ENCODE assay signal across 11 mouse cellular contexts in genomic region chr14:25138485-25138884, GRCm38 (mm10).
A peak's percentile ranks its signal among the peaks of the same experiment; 100 is the strongest.
DNase-seq lines count a peak whose midpoint lies in the region; ATAC-seq lines count a peak whose summit lies in the region.
"Had no signal": no experiment of that assay in that cellular context is flagged by ENCODE, and none has a peak within 500 bp of the region (broad histone marks: within the 10 kb centered on the region; RNA-seq: fewer than 3 reads in every experiment).

No protein-coding gene starts in this region.

- H3K9me3 ChIP-seq in hindbrain, embryonic 10.5 days, result no peaks in the 10 kb centered on the region
- no peaks in the 10 kb centered on the region for H3K9me3 ChIP-seq in hindbrain, embryonic 16.5 days (ENCODE audit: control insufficient read depth, low read length)

- peaks cover 22% of the 10 kb centered on the region; the same call in 1 of the 2 replicates for H3K4me1 ChIP-seq in hindbrain, embryonic 10.5 days (replicated peaks)
- H3K4me1 ChIP-seq in hindbrain, embryonic 16.5 days (ENCODE audit: control insufficient read depth, insufficient read depth, low read depth, low read length), result peaks cover 17% of the 10 kb centered on the region

- H3K36me3 ChIP-seq in hindbrain, embryonic 10.5 days, result no peaks in the 10 kb centered on the region
- H3K36me3 ChIP-seq in hindbrain, embryonic 16.5 days (ENCODE audit: control insufficient read depth, insufficient read depth, low read length), result no peaks in the 10 kb centered on the region

- H3K27ac ChIP-seq in hindbrain, embryonic 10.5 days, result peak overlapping the region; percentile 56
- no peak overlapping the region for H3K27ac ChIP-seq in hindbrain, embryonic 16.5 days (ENCODE audit: low read depth, low read length)

- ATAC-seq in hindbrain, embryonic 16.5 days, result no peak
- no peak for ATAC-seq in cerebellum, adult (ENCODE audit: insufficient number of reproducible peaks, low FRiP score, low TSS enrichment)

- H3K4me3 ChIP-seq in hindbrain, embryonic 10.5 days, result no peak overlapping the region
- H3K4me3 ChIP-seq in hindbrain, embryonic 16.5 days (ENCODE audit: low read length), result no peak overlapping the region

- WGBS in hindbrain, embryonic 10.5 days, result 80% methylated on average over 3 of the region's 3 CpGs
- 60% methylated on average over 3 of the region's 3 CpGs for WGBS in hindbrain, embryonic 16.5 days

- H3K4me2 ChIP-seq in hindbrain, embryonic 16.5 days (ENCODE audit: low read length), result no peak overlapping the region
- H3K4me2 ChIP-seq: liver, embryonic 11.5 days had no signal

- H3K27me3 ChIP-seq in hindbrain, embryonic 10.5 days (ENCODE audit: insufficient read depth, poor library complexity, severe bottlenecking), result no peaks in the 10 kb centered on the region
- H3K27me3 ChIP-seq in hindbrain, embryonic 16.5 days (replicated peaks; ENCODE audit: control insufficient read depth, insufficient read depth, low read length), result no peaks in the 10 kb centered on the region

- DNase-seq in hindbrain, embryonic 10.5 days (ENCODE audit: low spot score), result no peak
- DNase-seq in adipocyte (ENCODE audit: low spot score), result peak; percentile 38
- DNase-seq in heart, adult 9 months (ENCODE audit: low spot score in 2 of 2), result peak; percentile 57 to 59
- peak; percentile 31 to 37 for DNase-seq in lung, adult 18-20 months
- DNase-seq in spleen, postnatal 10 days (ENCODE audit: low spot score in 2 of 2), result no peak
- DNase-seq in gastrocnemius, adult 8-10 months (ENCODE audit: low spot score in 2 of 2), result no peak
- DNase-seq: cerebellum, adult 9-11 months; retina, postnatal 1 day had no signal

- no peak overlapping the region for H3K9ac ChIP-seq in hindbrain, embryonic 16.5 days (ENCODE audit: low read depth, low read length)

Comparison
In these comparisons a context has a peak if more than half of its experiments do, and no peak if none do; other contexts are left out.
1. DNase-seq: peak in adipocyte (single experiment), heart, adult 9 months (2 of 2) and lung, adult 18-20 months (2 of 2); none in hindbrain, embryonic 10.5 days (single experiment), spleen, postnatal 10 days (0 of 2) and gastrocnemius, adult 8-10 months (0 of 2).